Mouse (Mus musculus): ENCODE data around the gene Trafd1.

DNA sequence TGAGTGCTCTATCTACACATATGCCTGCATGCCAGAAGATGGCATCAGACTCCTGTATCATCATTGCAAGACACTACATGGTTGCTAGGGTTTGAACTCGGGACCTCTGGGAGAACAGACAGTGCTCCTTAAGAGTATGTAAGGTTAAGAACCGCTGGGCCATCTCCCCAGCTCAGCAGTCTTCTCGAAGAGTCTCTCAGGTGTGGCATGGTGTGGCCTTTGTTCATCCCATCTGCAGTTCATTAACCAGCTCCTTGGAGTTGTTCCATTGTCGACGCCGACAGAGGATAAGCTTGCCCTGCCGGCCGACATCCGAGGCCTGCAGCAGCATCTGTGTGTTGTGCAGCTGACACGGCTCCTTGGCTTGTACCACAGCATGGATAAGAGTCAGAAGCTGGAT, 37.9 kb upstream of the Trafd1 start:
- no peak for TF ChIP-seq CTCF (IDR thresholded peaks at IDR 0.05; ENCODE audit: low read depth, low read length)
- TF ChIP-seq GATA1 (IDR thresholded peaks at IDR 0.05; ENCODE audit: borderline replicate concordance, low read length) = no peak
- no peak for TF ChIP-seq TAL1 (conservative IDR thresholded peaks at IDR 0.05; ENCODE audit: low read depth, low read length)
- no peak for TF ChIP-seq POLR2AphosphoS5 (IDR thresholded peaks at IDR 0.05; ENCODE audit: insufficient replicate concordance, low read depth, low read length)
- no peak for TF ChIP-seq GATA2 (IDR thresholded peaks at IDR 0.05; ENCODE audit: borderline replicate concordance, low read depth, low read length)

All from G1E (cell line).